Mouse (Mus musculus) liver, adult 2 months (tissue): Measurements from ENCODE around the gene Bub1b. TPM values are rescaled to one million over a fixed set of nuclear protein-coding genes. Genes with fewer than 3 reads are reported as not detected.

Experiments used
- DNase-seq: peaks from one replicate; pipeline ENCODE4 v3.0.0-alpha.2; 2011; ENCODE audit warnings: low read depth, low spot score; ENCODE audit errors: extremely low read depth
- H3K27ac ChIP-seq: fragments of 200-500 bp; replicated peaks from 2 replicates; pipeline ENCODE4 v1.5.1; 2012; ENCODE audit warnings: low read depth, mild to moderate bottlenecking, control low read depth, inconsistent platforms, low read length; ENCODE audit not compliant: insufficient read depth
- H3K27me3 ChIP-seq: fragments of 200-500 bp; 2 replicates; pipeline ENCODE4 v1.6.1; 2012; ENCODE audit warnings: mild to moderate bottlenecking, moderate library complexity, low read length, inconsistent platforms; ENCODE audit not compliant: control insufficient read depth, insufficient read depth
- H3K36me3 ChIP-seq: fragments of 200-500 bp; 2 replicates; pipeline ENCODE4 v1.6.1; 2012; ENCODE audit warnings: low read length, inconsistent platforms; ENCODE audit not compliant: control insufficient read depth, insufficient read depth
- H3K4me1 ChIP-seq: fragments of 200-500 bp; 2 replicates; pipeline ENCODE4 v1.6.1; 2011; ENCODE audit warnings: low read length; ENCODE audit not compliant: control insufficient read depth, insufficient read depth
- H3K4me3 ChIP-seq: fragments of 200-500 bp; 2 replicates; pipeline ENCODE4 v1.5.1; 2011; ENCODE audit warnings: low read depth, mild to moderate bottlenecking, control low read depth, low read length, moderate library complexity; ENCODE audit not compliant: insufficient read depth
- H3K79me2 ChIP-seq: fragments of 200-500 bp; 2 replicates; pipeline ENCODE4 v1.6.1; 2012; ENCODE audit warnings: inconsistent platforms, mild to moderate bottlenecking, low read length, moderate library complexity; ENCODE audit not compliant: control insufficient read depth, insufficient read depth
- H3K9ac ChIP-seq: fragments of 200-500 bp; 2 replicates; pipeline ENCODE4 v1.6.1; 2012; ENCODE audit warnings: low read depth, mild to moderate bottlenecking, control low read depth, inconsistent platforms, low read length
- CTCF ChIP-seq: fragments of 200-500 bp; IDR thresholded peaks from 2 replicates; pipeline ENCODE4 v1.5.1; 2011; ENCODE audit warnings: low read depth, low read length, control low read depth
- POLR2A ChIP-seq: fragments of 200-500 bp; IDR thresholded peaks from 2 replicates; pipeline ENCODE4 v1.6.1; 2011; ENCODE audit warnings: low read length, control low read depth; ENCODE audit not compliant: insufficient read depth; ENCODE audit errors: extremely low read depth
- WGBS: fragments of 180-500 bp; shearing (Covaris S2); methylation state at CpG from one replicate; pipeline ENCODE4 v1.1.7; 2018; 5-methylcytosine and 5-hydroxymethylcytosine counted together
- polyA plus RNA-seq: library from polyadenylated mRNA; depleted of rRNA; stranded (reverse); fragments of >200 nt; gene quantifications from 2 replicates; pipeline ENCODE4 v1.2.3, GENCODE M21; 2012
- total RNA-seq: library from RNA; depleted of rRNA; stranded (reverse); fragments of >200 nt; gene quantifications from 2 replicates; pipeline ENCODE4 v1.2.3, GENCODE M21; 2014

The Bub1b gene
- total and polyA plus RNA-seq, 2 experiments: 0.21 to 0.65 TPM

GRCm38 (mm10) chr2:118604091-118604490 is 6.1 kb downstream of the Bub1b start:
- WGBS: 39% methylated on average over 6 of the region's 6 CpGs
- Histone ChIP-seq H3K27ac (no peak overlapping the region), H3K36me3 (no peaks in the 10 kb centered on the region), H3K27me3 (no peaks in the 10 kb centered on the region), H3K79me2 (no peaks in the 10 kb centered on the region), H3K4me1 (peaks cover 5% of the 10 kb centered on the region; the same call in 1 of the 2 replicates), H3K9ac (no peak overlapping the region), H3K4me3 (no peak overlapping the region)
- DNase-seq: peak; percentile 68
- TF ChIP-seq POLR2A (no peak), CTCF (no peak)

DNA sequence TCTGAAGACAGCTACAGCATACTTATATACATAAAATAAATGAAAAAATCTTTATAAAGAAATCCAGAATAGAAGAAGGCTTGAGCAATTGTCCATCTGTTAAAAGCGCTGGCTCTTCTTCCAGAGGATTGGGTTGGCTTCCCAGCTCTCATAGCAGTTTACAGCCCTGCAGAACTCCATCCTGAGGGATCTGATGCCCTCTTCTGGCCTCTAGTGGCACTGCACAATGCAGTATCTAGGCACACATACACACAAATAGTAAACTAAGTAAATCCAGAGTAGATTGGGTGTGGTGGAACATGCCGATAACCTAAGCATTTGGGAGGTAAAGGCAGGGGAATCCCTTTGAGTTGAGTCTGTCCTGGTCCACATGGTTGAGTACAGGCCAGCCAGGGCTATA is 8.0 kb downstream of the Bub1b start:
- Histone ChIP-seq H3K36me3 (no peaks in the 10 kb centered on the region), H3K4me1 (peaks cover 5% of the 10 kb centered on the region; the same call in 1 of the 2 replicates), H3K4me3 (no peak overlapping the region), H3K9ac (no peak overlapping the region), H3K27me3 (no peaks in the 10 kb centered on the region), H3K79me2 (no peaks in the 10 kb centered on the region), H3K27ac (no peak overlapping the region)
- TF ChIP-seq POLR2A (no peak), CTCF (peak; percentile 73)
- 82% methylated on average over 2 of the region's 2 CpGs for WGBS
- peak; percentile 40 for DNase-seq

GRCm38 (mm10) chr2:118606976-118607375 is 9.0 kb downstream of the Bub1b start:
- no peak for DNase-seq

GRCm38 (mm10) chr2:118618013-118618412 is 20.0 kb downstream of the Bub1b start:
- Histone ChIP-seq H3K27me3 (no peaks in the 10 kb centered on the region), H3K4me1 (no peaks in the 10 kb centered on the region), H3K4me3 (no peak overlapping the region), H3K79me2 (no peaks in the 10 kb centered on the region), H3K9ac (no peak overlapping the region), H3K27ac (no peak overlapping the region), H3K36me3 (no peaks in the 10 kb centered on the region)
- TF ChIP-seq CTCF (no peak), POLR2A (no peak)
- WGBS: 88% methylated on average over 5 of the region's 5 CpGs
- no peak for DNase-seq

More at GRCm38 (mm10) chr2:118606976-118607375, 9.0 kb downstream of the Bub1b start:
- H3K36me3 ChIP-seq: no peaks in the 10 kb centered on the region
- no peaks in the 10 kb centered on the region for H3K27me3 ChIP-seq
- no peak overlapping the region for H3K9ac ChIP-seq
- no peak overlapping the region for H3K27ac ChIP-seq
- no peak overlapping the region for H3K4me3 ChIP-seq
- 66% methylated on average over 5 of the region's 5 CpGs for WGBS
- H3K79me2 ChIP-seq: no peaks in the 10 kb centered on the region
- peaks cover 5% of the 10 kb centered on the region; the same call in 1 of the 2 replicates for H3K4me1 ChIP-seq
- TF ChIP-seq CTCF: no peak
- TF ChIP-seq POLR2A: no peak

- no peak for DNase-seq
- Histone ChIP-seq H3K36me3 (no peaks in the 10 kb centered on the region), H3K27ac (no peak overlapping the region), H3K4me1 (no peaks in the 10 kb centered on the region), H3K27me3 (no peaks in the 10 kb centered on the region), H3K9ac (no peak overlapping the region), H3K4me3 (no peak overlapping the region), H3K79me2 (no peaks in the 10 kb centered on the region)
- TF ChIP-seq CTCF (no peak), POLR2A (no peak)
- 83% methylated on average over 2 of the region's 2 CpGs for WGBS
These were observed 22.1 kb downstream of the Bub1b start for GRCm38 (mm10) chr2:118620101-118620500.

DNA sequence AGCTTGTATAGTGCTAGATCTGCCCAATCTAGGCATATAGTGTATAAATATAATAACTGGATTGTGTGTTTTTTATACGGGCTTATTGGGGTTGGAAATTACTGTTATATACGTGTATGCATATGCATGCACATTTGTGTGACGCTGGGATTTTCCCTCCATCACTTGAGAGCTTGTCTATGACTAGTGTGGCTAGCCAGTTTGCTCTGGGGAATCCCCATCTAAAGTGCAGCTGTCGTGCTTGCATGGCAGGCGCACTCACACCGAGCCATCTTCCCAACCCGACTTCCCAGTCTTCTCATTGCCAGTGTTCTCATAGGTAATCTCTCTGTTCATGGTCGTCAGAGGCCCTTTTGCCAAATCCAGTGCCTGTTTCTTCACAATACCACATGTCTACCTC is 22.6 kb downstream of the Bub1b start:
- TF ChIP-seq CTCF: no peak
- no peak for TF ChIP-seq POLR2A
- H3K9ac ChIP-seq: no peak overlapping the region
- DNase-seq: no peak
- H3K36me3 ChIP-seq: no peaks in the 10 kb centered on the region
- H3K27me3 ChIP-seq: no peaks in the 10 kb centered on the region
- 94% methylated on average over 8 of the region's 8 CpGs for WGBS
- H3K4me1 ChIP-seq: no peaks in the 10 kb centered on the region
- no peak overlapping the region for H3K4me3 ChIP-seq
- H3K79me2 ChIP-seq: no peaks in the 10 kb centered on the region
- no peak overlapping the region for H3K27ac ChIP-seq
